8 mouse cellular contexts compared by ENCODE assay signal in genomic region chr4:111719776-111720661, GRCm38 (mm10). TPM values are rescaled to one million over a fixed set of nuclear protein-coding genes. Genes with fewer than 3 reads are reported as not detected.
DNase-seq lines count a peak whose midpoint lies in the region; ATAC-seq and TF ChIP-seq lines count a peak whose summit lies in the region.

Gene Spata6, plus strand, starts transcription at chr4:111719984.

- under 1% methylated on average over 34 of the region's 50 CpGs for WGBS in embryonic facial prominence, embryonic 14.5 days
- 2% methylated on average over 50 of the region's 50 CpGs for WGBS in heart, adult 2 months
- WGBS in limb, embryonic 13.5 days: under 1% methylated on average over 49 of the region's 50 CpGs
- WGBS in midbrain, embryonic 15.5 days: under 1% methylated on average over 49 of the region's 50 CpGs

- H3K9me3 ChIP-seq in embryonic facial prominence, embryonic 14.5 days (ENCODE audit: control insufficient read depth, low read length): no peaks in the 10 kb centered on the region
- no peaks in the 10 kb centered on the region for H3K9me3 ChIP-seq in limb, embryonic 13.5 days
- H3K9me3 ChIP-seq in midbrain, embryonic 15.5 days: no peaks in the 10 kb centered on the region

- peak within 1 kb of the TSS; percentile 72 for H3K4me2 ChIP-seq in embryonic facial prominence, embryonic 14.5 days (ENCODE audit: low read depth, low read length)
- peak within 1 kb of the TSS; percentile 72 for H3K4me2 ChIP-seq in limb, embryonic 13.5 days (replicated peaks)
- peak within 1 kb of the TSS; percentile 77 for H3K4me2 ChIP-seq in midbrain, embryonic 15.5 days

- TF ChIP-seq EP300 in heart, adult 2 months (IDR thresholded peaks at IDR 0.05; ENCODE audit: insufficient read depth, low read depth, low read length): 0 out of 2 replicates have a peak, but pooled peaks have one; percentile 15

- H3K36me3 ChIP-seq in embryonic facial prominence, embryonic 14.5 days (ENCODE audit: control insufficient read depth, insufficient read depth, low read length): no peaks in the 10 kb centered on the region
- H3K36me3 ChIP-seq in heart, adult 2 months (ENCODE audit: control insufficient read depth, insufficient read depth, low read length): peaks cover 3% of the 10 kb centered on the region
- no peaks in the 10 kb centered on the region for H3K36me3 ChIP-seq in limb, embryonic 13.5 days
- H3K36me3 ChIP-seq in midbrain, embryonic 15.5 days (replicated peaks): no peaks in the 10 kb centered on the region

- H3K4me3 ChIP-seq in embryonic facial prominence, embryonic 14.5 days (ENCODE audit: low read depth, low read length): peak within 1 kb of the TSS; percentile 90
- peak within 1 kb of the TSS; percentile 98 for H3K4me3 ChIP-seq in heart, adult 2 months
- H3K4me3 ChIP-seq in limb, embryonic 13.5 days: peak within 1 kb of the TSS; percentile 90
- H3K4me3 ChIP-seq in midbrain, embryonic 15.5 days: peak within 1 kb of the TSS; percentile 73

- TF ChIP-seq POLR2A in heart, adult 2 months (IDR thresholded peaks at IDR 0.05; ENCODE audit: insufficient read depth, low read depth, low read length): peak; percentile 22; the same call in 1 of the 2 replicates

- DNase-seq in 3134 (ENCODE audit: extremely low read depth, insufficient read length, low spot score): peak; percentile 89
- peak; percentile 82 to 85 for DNase-seq in adrenal gland, postnatal 4 days (ENCODE audit: low spot score in 2 of 2)
- peak; percentile 92 for DNase-seq in embryonic facial prominence, embryonic 14.5 days (ENCODE audit: low spot score)
- DNase-seq in heart, adult 2 months: peak; percentile 93 to 94
- DNase-seq in kidney, adult 8-10 months: peak; percentile 90 to 93
- DNase-seq in spleen, adult 18-20 months: peak; percentile 93 to 97

- H3K27me3 ChIP-seq in embryonic facial prominence, embryonic 14.5 days (replicated peaks; ENCODE audit: control insufficient read depth, insufficient read depth, low read length): no peaks in the 10 kb centered on the region
- no peaks in the 10 kb centered on the region for H3K27me3 ChIP-seq in heart, adult 2 months (ENCODE audit: control insufficient read depth, insufficient read depth, low read length)
- H3K27me3 ChIP-seq in limb, embryonic 13.5 days: no peaks in the 10 kb centered on the region
- H3K27me3 ChIP-seq in midbrain, embryonic 15.5 days (replicated peaks): no peaks in the 10 kb centered on the region

- H3K27ac ChIP-seq in embryonic facial prominence, embryonic 14.5 days (replicated peaks; ENCODE audit: low read depth, low read length): peak within 1 kb of the TSS; percentile 81
- peak within 1 kb of the TSS; percentile 92 for H3K27ac ChIP-seq in heart, adult 2 months
- peak within 1 kb of the TSS; percentile 84 for H3K27ac ChIP-seq in limb, embryonic 13.5 days
- peak within 1 kb of the TSS; percentile 55 for H3K27ac ChIP-seq in midbrain, embryonic 15.5 days

- TF ChIP-seq CTCF in heart, adult 2 months (IDR thresholded peaks at IDR 0.05): no peak

- peak; percentile 96 for ATAC-seq in embryonic facial prominence, embryonic 14.5 days (ENCODE audit: low read depth)
- peak; percentile 95 for ATAC-seq in limb, embryonic 13.5 days (ENCODE audit: low FRiP score, low read depth)
- ATAC-seq in midbrain, embryonic 15.5 days (replicated peaks): peak; percentile 95

- intact Hi-C loops in heart, adult 2 months (cut with DNase I): loop anchor here (2.0 kb wide), 1 partner anchor 33 kb away; no protein-coding TSS in a partner anchor

- peak within 1 kb of the TSS; percentile 82 for H3K9ac ChIP-seq in embryonic facial prominence, embryonic 14.5 days (ENCODE audit: low read depth, low read length)
- peak within 1 kb of the TSS; percentile 98 for H3K9ac ChIP-seq in heart, adult 2 months (ENCODE audit: low read depth, low read length)
- peak within 1 kb of the TSS; percentile 82 for H3K9ac ChIP-seq in limb, embryonic 13.5 days
- peak within 1 kb of the TSS; percentile 60 for H3K9ac ChIP-seq in midbrain, embryonic 15.5 days

- no peaks in the 10 kb centered on the region for H3K79me2 ChIP-seq in heart, adult 2 months (replicated peaks; ENCODE audit: control insufficient read depth, insufficient read depth, low read length)

- peaks cover 11% of the 10 kb centered on the region for H3K4me1 ChIP-seq in embryonic facial prominence, embryonic 14.5 days (ENCODE audit: control insufficient read depth, insufficient read depth, low read length)
- H3K4me1 ChIP-seq in heart, adult 2 months (ENCODE audit: control insufficient read depth, insufficient read depth, low read length): peaks cover 4% of the 10 kb centered on the region
- peaks cover 14% of the 10 kb centered on the region for H3K4me1 ChIP-seq in limb, embryonic 13.5 days
- 0 out of 2 replicates have a peak, but pooled peaks cover 6% of the 10 kb centered on the region for H3K4me1 ChIP-seq in midbrain, embryonic 15.5 days

RNA-seq across cellular contexts. Expression of gene Spata6, which starts in this region (rescaled TPM):
- total RNA-seq in adrenal gland, postnatal 4 days (2021): 10 to 100 TPM; 22.5 to 24.5 TPM
- polyA plus RNA-seq in embryonic facial prominence, embryonic 14.5 days (2014; fragmentation: Nextera tagmentation; extraction: Ambion mirVana): 25.3 and 26.2 TPM in 2 replicates
- total RNA-seq in heart, adult 2 months (2021): 1 to 10 TPM; 7.3 to 7.6 TPM
- 5.4 and 6.6 TPM in 2 replicates for polyA plus RNA-seq in heart, adult 2 months (2012; rRNA removed)
- polyA plus RNA-seq in limb, embryonic 13.5 days (2015; fragmentation: Nextera tagmentation; extraction: Ambion mirVana): 32.1 and 34.9 TPM in 2 replicates
- 13.2 and 13.8 TPM in 2 replicates for polyA plus RNA-seq in midbrain, embryonic 15.5 days (2015; fragmentation: Nextera tagmentation; extraction: Ambion mirVana)

Comparison
In these comparisons a context has a peak if more than half of its experiments do, and no peak if none do; other contexts are left out.
1. Peak in every context shown above with its lines: DNase-seq, ATAC-seq, H3K4me3 ChIP-seq and H3K27ac ChIP-seq.